Mouse (Mus musculus) c-Kit-negative CD71-positive TER-119-positive erythroid progenitor cells, embryonic 14.5 days (primary cell): Measurements from ENCODE around the gene Cyb5d1.

Source experiments
- DNase-seq: peaks from one replicate; pipeline ENCODE4 v3.0.0-alpha.2; 2013; ENCODE audit warnings: low read depth, low spot score

The Cyb5d1 gene

GRCm38 (mm10) chr11:69382478-69383105 is 12.8 kb downstream of the Cyb5d1 start:
- DNase-seq: no peak

GRCm38 (mm10) chr11:69381356-69381755 is 14.1 kb downstream of the Cyb5d1 start:
- DNase-seq: no peak

DNA sequence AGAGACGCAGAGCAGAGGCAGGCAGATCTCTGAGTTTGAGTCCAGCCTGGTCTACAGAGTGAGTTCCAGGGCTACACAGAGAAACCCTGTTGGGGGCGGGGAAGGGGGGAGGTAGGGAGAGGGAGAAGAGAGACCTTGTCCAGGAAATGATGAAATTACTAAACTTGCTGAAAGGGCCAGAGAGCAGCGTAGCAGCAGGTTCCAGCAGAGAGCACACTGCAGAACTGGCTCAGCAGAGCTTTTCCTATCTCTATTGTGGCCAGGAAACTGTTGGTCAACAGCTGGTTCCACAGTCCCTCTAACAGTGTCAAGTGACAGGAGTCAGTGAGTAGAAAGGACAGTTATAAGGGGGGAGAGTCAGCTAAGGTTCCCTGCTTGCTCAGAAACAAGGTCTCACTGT is 15.8 kb downstream of the Cyb5d1 start:
- DNase-seq: no peak

GRCm38 (mm10) chr11:69377766-69378165 is 17.7 kb downstream of the Cyb5d1 start:
- no peak for DNase-seq

DNA sequence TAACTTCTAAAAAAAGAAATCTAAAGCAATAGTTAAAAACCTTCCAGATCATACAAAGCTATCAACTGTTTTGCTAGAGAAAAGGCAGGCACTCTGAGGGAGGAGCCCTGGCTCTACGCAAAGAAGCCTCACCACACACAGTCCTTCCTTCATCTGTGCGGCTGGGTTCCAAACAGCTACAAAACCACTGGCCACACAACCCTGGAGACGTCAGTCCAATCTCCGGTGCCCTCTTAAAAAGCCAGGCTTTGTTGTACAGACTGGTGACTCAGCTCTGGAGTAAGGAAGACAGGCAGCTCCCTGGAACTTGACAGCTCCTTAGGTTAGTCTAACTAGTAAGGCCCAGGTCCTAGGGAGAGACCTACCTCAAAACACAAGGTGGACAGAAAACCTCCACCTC is 19.8 kb downstream of the Cyb5d1 start:
- no peak for DNase-seq

DNA sequence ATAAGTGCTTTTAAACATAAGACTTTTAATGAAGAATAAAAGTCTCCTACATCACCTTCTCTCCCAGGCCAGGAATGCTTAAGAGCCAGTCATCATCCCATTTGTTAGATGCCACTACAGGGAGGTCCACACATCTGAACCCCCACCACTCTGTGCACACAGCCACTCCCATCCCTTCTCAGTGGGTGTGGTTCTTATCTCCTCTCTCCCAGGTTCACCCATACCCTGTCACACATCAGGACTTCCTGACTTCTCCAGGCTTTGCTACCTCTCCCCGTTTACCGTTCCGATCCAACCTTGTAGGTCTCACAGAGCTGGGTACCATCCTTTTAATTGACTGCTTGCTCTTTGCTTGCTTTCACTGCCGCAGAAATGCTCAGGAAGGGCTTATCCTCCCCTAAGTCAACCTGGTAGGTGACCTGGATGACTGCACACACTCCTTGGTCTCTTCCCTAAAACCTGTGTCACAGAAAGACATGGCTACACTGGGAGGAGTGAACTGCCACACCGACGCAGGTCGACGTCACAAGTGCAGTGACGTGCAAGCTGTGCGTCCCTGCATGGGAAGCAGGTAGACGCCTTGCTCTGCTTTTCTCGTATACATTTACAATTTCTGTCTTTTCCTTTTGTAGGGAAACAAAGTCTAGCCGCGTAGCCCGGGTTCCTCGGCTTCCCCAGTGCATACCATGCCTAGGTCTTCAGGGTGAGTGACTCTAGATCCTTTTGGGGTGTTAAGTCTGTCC is 22.0 kb downstream of the Cyb5d1 start:
- DNase-seq: peak; percentile 67

DNA sequence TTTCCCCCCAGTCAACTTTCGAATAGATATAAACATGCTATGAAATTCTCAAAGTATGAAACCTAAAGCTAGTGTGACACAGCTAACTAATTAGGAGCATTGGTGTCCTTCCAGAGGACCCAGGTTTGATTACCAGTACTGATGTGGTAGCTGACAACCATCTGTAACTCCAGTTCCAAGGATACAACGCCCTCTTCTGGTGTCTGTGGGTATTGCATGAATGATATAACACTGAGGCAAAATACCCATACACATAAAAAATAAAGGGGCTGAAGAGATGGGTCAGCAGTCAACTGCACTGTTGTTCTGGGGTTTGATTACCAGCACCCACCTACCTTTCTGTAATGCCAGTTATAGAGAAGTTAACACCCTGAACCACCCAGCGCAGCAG is 22.7 kb downstream of the Cyb5d1 start:
- peak; percentile 57 for DNase-seq

GRCm38 (mm10) chr11:69372056-69372779 is 23.2 kb downstream of the Cyb5d1 start:
- no peak for DNase-seq

DNA sequence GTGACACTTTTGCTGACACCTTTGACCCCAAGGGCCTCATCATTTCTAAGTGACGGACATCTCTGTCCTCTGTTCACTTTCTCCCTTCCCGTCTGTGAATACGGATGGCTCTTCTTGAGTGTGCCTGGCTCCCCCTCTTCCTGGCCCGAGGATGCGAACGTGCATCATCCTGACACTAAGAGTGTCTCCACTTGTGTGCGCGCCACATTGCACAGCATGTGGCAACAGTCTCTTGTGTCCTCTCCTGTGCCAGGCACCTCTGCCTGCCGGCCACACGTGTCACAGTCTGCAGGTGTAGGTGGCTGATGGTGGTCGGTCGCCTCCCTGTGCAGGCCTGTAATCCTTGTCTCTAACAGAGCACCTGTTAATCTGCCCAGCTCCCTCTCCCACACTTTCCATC is 23.8 kb downstream of the Cyb5d1 start:
- DNase-seq: no peak

DNA sequence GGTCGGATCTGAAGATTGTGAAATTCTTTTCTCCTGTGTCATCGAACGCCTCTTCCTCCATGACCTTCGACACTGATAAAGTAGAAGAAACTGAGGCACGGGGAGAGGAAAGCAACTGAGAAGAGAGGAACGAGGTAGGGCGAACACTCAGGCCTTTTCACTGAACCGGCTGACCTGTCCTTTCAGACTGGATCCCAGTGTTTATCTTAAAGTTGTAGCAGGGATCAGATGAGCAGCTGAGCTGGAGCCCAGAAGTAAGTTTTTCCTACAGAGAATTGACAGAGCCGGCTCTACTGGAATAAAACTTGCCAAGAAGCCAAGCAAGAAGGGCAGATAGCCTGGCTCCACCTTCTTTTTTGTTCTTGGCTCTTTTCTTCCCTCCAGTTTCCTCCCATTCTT is 24.6 kb downstream of the Cyb5d1 start:
- no peak for DNase-seq

DNA sequence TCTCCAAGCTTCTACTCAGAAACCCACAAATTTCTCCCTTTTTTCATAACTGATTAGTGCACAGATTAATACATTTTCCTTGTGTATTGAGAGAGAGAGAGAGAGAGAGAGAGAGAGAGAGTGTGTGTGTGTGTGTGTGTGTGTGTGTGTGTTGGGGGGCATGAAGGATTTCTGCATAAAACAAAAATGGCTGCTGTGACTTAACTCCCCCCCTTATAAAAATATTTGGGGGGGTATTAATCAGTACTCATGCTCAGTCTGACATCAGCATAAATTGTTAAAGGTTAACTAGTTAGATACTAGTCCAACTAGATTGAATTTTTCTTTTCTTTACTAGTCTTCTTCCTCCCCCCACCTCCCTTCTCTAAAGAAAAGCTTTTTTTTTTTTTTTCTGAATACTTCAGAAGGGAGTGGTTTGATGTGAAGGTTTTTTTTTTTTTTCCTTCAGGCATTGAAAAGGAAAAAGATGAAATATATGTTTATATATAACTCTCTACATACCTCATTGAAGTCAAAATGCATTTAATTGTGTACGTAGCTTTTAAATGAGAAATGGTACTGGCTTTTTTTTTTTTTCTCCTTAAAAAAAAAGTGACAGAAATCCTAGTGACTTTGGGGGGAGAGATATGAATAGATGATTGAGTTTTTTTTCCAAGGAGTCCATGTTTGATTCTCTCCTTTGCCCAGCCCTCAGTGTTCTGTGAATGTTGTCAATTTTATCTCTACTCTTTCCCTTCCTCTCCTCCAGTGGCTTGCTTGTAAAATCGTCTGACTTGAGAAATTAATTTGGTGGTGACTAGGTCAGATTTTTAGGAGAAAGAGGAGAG is 25.2 kb downstream of the Cyb5d1 start:
- no peak for DNase-seq

DNA sequence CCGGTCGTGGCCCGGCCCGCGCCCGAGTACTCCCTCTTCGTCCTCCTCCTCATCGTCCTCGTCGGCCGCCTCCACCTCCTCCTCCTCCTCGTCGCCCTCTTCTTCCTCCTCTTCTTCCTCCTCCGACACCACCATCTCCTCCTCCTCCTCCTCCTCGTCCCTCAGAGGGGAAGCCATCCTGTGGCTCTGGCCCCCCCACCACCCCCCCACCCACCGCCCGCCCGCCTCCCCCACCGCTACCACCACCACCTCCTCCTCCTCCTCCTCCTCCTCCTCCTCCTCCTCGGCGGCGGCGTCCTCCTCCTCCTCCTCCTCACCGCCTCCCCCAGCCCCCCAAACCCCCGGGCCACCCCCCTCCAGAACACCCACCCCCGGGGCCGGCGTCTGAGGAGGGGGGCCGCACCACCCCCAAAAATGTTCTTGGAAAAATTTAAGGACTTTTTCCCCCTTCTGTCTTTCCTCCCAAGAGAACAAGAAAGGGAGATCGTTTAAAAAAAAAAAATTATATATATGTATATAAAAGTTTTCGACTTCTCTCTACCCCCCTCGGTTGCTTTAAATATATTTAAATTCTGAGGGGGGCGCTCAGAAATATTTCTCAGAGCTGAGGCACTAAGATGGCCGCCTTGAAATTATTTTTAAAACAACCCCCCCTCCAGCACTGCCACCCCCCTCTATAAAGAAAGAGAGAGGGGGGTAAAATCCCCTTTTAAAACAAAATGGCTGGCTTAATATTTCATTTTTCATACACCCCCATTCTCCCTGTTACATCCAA is 26.0 kb downstream of the Cyb5d1 start, which contains the start of gene Chd3:
Chd3 (minus strand) TSS at position 192 of the 775 bp plus-strand sequence.
- no peak for DNase-seq

DNA sequence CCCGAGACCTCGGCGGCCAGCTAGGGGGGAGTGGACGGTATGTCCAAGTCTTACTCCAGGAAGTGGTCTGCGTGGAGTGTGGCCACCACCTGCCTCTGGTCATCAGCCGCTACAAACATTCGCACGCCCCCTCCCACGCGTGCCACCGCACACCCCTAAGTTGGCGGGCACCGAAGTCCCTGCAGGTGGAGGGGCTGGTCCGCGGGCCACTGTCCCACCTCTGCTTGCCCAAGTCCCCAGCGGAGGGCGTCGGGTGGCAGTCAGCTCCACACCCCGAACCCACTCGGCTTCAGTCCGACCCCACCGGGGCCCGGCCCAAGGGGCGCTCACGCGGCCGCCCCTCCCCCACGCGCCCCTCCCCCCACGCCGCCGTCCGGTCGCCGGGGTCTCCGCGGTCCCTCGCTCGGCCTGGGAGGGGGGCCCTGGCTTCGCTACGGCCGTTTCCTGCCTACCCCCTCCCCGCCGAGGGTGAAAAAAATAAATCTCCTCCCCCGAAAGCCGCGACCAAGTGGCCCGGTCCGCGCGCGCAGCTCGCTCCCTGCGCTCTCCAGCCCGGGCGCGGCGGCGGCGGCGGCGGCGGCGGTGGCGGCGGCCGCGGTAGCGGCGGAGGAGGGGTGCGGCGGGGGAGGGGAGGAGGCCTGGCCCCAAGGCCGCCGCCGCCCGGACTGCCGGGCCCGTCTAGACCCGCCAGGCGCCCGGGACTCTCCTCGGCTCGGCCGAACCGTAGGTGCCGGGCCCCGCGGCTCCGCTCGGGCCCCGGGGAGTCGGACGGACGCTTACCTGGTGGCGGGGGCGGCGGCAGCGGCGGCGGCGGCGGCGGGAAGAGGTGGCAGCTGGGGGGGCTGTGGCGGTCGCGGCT is 26.8 kb downstream of the Cyb5d1 start:
- no peak for DNase-seq

DNA sequence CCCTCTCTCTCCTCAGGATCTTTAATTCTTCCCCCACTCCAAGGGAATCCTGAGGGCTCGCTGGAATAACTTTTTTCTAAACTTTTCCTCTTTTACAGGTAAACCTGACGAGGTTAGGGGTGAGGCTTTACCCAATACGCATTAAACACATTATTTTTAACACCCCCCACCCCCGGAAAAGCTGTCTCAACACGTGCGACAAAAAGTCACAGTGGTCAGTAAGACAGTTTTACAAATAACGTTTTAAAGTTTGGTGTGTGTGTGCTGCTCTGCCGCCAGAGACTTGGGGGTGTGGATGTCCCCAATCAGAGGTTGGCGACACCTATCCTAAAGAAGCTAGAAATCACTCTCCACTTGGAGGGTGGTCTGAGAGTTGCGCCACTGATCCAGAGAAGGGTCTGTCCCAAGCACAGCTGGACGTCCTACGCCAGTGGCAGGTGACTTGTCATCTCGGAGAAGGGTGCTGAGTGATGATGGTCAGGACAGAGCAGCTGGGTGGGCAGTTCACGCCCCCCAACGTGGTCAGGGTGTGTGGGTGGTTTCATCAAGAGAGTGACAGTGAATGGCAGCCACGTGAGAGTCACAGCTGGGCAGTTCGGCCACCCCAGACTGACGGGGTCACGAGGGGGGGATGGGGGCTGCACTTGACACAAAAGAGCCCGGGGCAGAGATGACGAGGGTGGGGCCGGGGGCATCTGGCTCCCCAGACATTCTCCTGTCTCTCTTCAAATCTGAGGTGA is 27.6 kb downstream of the Cyb5d1 start:
- DNase-seq: no peak

- DNase-seq: no peak
Measured at GRCm38 (mm10) chr11:69366855-69367615, 28.4 kb downstream of the Cyb5d1 start.

- DNase-seq: peak; percentile 22
Measured at GRCm38 (mm10) chr11:69366157-69366854, 29.1 kb downstream of the Cyb5d1 start.

DNA sequence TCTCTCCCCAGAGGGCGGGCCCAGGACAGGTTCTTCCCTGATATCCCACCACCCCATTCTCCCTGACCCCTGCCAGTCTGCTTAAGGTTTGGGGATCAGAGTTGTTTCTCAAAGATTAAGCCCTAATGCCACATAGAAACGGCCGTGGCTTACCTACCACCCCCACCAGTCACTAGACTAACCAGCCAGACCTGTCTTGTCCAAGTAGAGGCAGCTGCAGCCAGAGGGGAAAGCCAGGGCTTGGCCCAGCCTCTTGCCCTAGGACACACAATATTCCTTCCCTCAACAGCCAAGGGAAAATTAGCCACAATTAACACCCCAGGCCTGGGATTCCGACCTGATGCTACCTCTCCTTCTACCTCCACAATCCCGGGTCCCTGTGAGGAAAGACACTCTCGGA is 29.7 kb downstream of the Cyb5d1 start:
- DNase-seq: no peak

DNA sequence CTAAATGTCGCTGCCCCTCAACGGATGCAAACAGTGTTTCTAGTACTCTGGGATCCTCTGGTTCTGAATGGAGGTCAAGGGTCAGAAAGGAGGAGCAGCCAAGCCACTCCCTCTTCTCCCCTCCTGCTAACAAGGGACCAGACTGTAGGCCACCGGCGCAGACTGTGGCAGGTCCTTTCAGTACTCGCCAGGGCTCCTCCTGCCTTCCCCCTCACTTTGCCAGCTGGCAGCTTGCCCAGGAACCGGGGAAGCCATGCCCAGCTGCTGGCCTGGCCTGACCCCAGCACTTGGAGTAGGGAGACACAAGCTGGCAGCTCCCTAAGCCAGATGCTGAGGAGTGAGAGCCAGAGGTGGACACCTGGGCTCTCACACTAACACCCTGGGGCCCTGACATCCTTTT is 30.5 kb downstream of the Cyb5d1 start:
- DNase-seq: no peak
